Mouse (Mus musculus): ENCODE measurements around the gene Gigyf2. TPM values are rescaled to one million over a fixed set of nuclear protein-coding genes. Genes with fewer than 3 reads are reported as not detected.

Gigyf2 gene
- polyA plus RNA-seq, 1 experiment: 14.4 TPM

GRCm38 (mm10) chr1:87393444-87394195 lies 66.8 kb downstream of the Gigyf2 start:
- H3K36me3 ChIP-seq (ENCODE audit: control insufficient read depth, insufficient read depth): peaks cover 24% of the 10 kb centered on the region
- TF ChIP-seq CEBPB (IDR thresholded peaks at IDR 0.05; ENCODE audit: low read depth) (no peak), MYOG (IDR thresholded peaks at IDR 0.05; ENCODE audit: control insufficient read depth, extremely low read depth, insufficient read length) (no peak)
- H3K79me2 ChIP-seq (ENCODE audit: control insufficient read depth, insufficient read depth): no peaks in the 10 kb centered on the region
- H3K79me3 ChIP-seq (ENCODE audit: low read depth): no peaks in the 10 kb centered on the region
- no peak overlapping the region for H3ac ChIP-seq (ENCODE audit: control insufficient read depth, insufficient read length, low read depth)
- H3K27me3 ChIP-seq (ENCODE audit: control insufficient read depth, insufficient read depth, insufficient read length): no peaks in the 10 kb centered on the region
- no peak overlapping the region for H3K4me3 ChIP-seq (ENCODE audit: insufficient read depth, poor library complexity, severe bottlenecking)

- H3K79me3 ChIP-seq (ENCODE audit: low read depth): no peaks in the 10 kb centered on the region
- H3ac ChIP-seq (ENCODE audit: control insufficient read depth, insufficient read length, low read depth): no peak within 1 kb of the TSS
- H3K4me3 ChIP-seq (ENCODE audit: insufficient read depth, poor library complexity, severe bottlenecking): no peak within 1 kb of the TSS
- H3K79me2 ChIP-seq (ENCODE audit: control insufficient read depth, insufficient read depth): no peaks in the 10 kb centered on the region
- TF ChIP-seq FOSL1 (IDR thresholded peaks at IDR 0.05; ENCODE audit: insufficient read depth, low read length, poor library complexity, severe bottlenecking) (no peak), USF1 (IDR thresholded peaks at IDR 0.05; ENCODE audit: low read depth) (no peak), MYOG (IDR thresholded peaks at IDR 0.05; ENCODE audit: control insufficient read depth, extremely low read depth, insufficient read length) (no peak), CTCF (IDR thresholded peaks at IDR 0.05; ENCODE audit: control insufficient read depth, insufficient read depth, insufficient read length) (no peak), CEBPB (IDR thresholded peaks at IDR 0.05; ENCODE audit: low read depth) (no peak), MAX (IDR thresholded peaks at IDR 0.05) (no peak), MYOD1 (IDR thresholded peaks at IDR 0.05; ENCODE audit: control insufficient read depth, insufficient read length, low read depth) (no peak)
- H3K36me3 ChIP-seq (ENCODE audit: control insufficient read depth, insufficient read depth): peaks cover 18% of the 10 kb centered on the region
- H3K27me3 ChIP-seq (ENCODE audit: control insufficient read depth, insufficient read depth, insufficient read length): no peaks in the 10 kb centered on the region
These were observed 67.8 kb downstream of the Gigyf2 start, which contains the start of gene Kcnj13 for GRCm38 (mm10) chr1:87394594-87394993. TSS of gene Kcnj13 (minus strand) at chr1:87394729.

GRCm38 (mm10) chr1:87396923-87397586 lies 70.3 kb downstream of the Gigyf2 start:
- H3K79me3 ChIP-seq (ENCODE audit: low read depth): no peaks in the 10 kb centered on the region
- no peak overlapping the region for H3K4me3 ChIP-seq (ENCODE audit: insufficient read depth, poor library complexity, severe bottlenecking)
- H3K27me3 ChIP-seq (ENCODE audit: control insufficient read depth, insufficient read depth, insufficient read length): no peaks in the 10 kb centered on the region
- peaks cover 6% of the 10 kb centered on the region for H3K36me3 ChIP-seq (ENCODE audit: control insufficient read depth, insufficient read depth)
- no peak for TF ChIP-seq FOSL1 (IDR thresholded peaks at IDR 0.05; ENCODE audit: insufficient read depth, low read length, poor library complexity, severe bottlenecking)
- TF ChIP-seq MYOG (IDR thresholded peaks at IDR 0.05; ENCODE audit: control insufficient read depth, extremely low read depth, insufficient read length): no peak
- no peak for TF ChIP-seq CTCF (IDR thresholded peaks at IDR 0.05; ENCODE audit: control insufficient read depth, insufficient read depth, insufficient read length)
- TF ChIP-seq CEBPB (IDR thresholded peaks at IDR 0.05; ENCODE audit: low read depth): no peak
- no peak for TF ChIP-seq MAX (IDR thresholded peaks at IDR 0.05)
- TF ChIP-seq MYOD1 (IDR thresholded peaks at IDR 0.05; ENCODE audit: control insufficient read depth, insufficient read length, low read depth): no peak
- TF ChIP-seq USF1 (IDR thresholded peaks at IDR 0.05; ENCODE audit: low read depth): no peak
- H3K79me2 ChIP-seq (ENCODE audit: control insufficient read depth, insufficient read depth): no peaks in the 10 kb centered on the region
- no peak overlapping the region for H3ac ChIP-seq (ENCODE audit: control insufficient read depth, insufficient read length, low read depth)

DNA sequence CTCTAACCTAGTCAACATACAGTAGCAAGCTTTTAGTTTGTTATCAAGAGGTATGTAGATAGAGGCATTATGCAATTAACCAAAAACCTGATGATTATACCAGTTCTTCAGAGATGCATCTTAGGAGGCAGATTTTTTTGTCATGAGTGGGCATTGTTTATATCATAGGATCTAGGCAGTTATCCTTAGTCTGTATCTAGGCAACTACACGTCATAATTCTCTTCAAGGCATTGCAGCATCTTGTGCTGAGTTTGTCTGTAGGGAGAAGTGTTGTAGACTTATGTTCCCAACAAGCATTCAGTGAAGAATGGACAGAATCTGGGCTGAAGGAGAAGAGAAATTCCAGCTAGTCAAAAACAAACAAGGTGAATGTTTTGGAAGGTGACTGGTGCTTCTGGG lies 77.9 kb downstream of the Gigyf2 start:
- TF ChIP-seq MYOG (IDR thresholded peaks at IDR 0.05; ENCODE audit: control insufficient read depth, extremely low read depth, insufficient read length) (no peak), CEBPB (IDR thresholded peaks at IDR 0.05; ENCODE audit: low read depth) (no peak), MAX (IDR thresholded peaks at IDR 0.05) (no peak), USF1 (IDR thresholded peaks at IDR 0.05; ENCODE audit: low read depth) (no peak)
- no peaks in the 10 kb centered on the region for H3K27me3 ChIP-seq (ENCODE audit: control insufficient read depth, insufficient read depth, insufficient read length)
- H3ac ChIP-seq (ENCODE audit: control insufficient read depth, insufficient read length, low read depth): no peak overlapping the region
- H3K4me3 ChIP-seq (ENCODE audit: insufficient read depth, poor library complexity, severe bottlenecking): no peak overlapping the region
- no peaks in the 10 kb centered on the region for H3K79me2 ChIP-seq (ENCODE audit: control insufficient read depth, insufficient read depth)
- peaks cover 54% of the 10 kb centered on the region for H3K36me3 ChIP-seq (ENCODE audit: control insufficient read depth, insufficient read depth)
- no peaks in the 10 kb centered on the region for H3K79me3 ChIP-seq (ENCODE audit: low read depth)

- no peak for TF ChIP-seq CTCF (IDR thresholded peaks at IDR 0.05; ENCODE audit: control insufficient read depth, insufficient read depth, insufficient read length)
- TF ChIP-seq FOSL1 (IDR thresholded peaks at IDR 0.05; ENCODE audit: insufficient read depth, low read length, poor library complexity, severe bottlenecking): no peak
- no peak for TF ChIP-seq CEBPB (IDR thresholded peaks at IDR 0.05; ENCODE audit: low read depth)
- no peak for TF ChIP-seq MAX (IDR thresholded peaks at IDR 0.05)
- TF ChIP-seq MYOG (IDR thresholded peaks at IDR 0.05; ENCODE audit: control insufficient read depth, extremely low read depth, insufficient read length): no peak
- no peak for TF ChIP-seq USF1 (IDR thresholded peaks at IDR 0.05; ENCODE audit: low read depth)
- no peak for TF ChIP-seq MYOD1 (IDR thresholded peaks at IDR 0.05; ENCODE audit: control insufficient read depth, insufficient read length, low read depth)
- H3ac ChIP-seq (ENCODE audit: control insufficient read depth, insufficient read length, low read depth): no peak overlapping the region
- H3K36me3 ChIP-seq (ENCODE audit: control insufficient read depth, insufficient read depth): peaks cover 66% of the 10 kb centered on the region
- no peak overlapping the region for H3K4me3 ChIP-seq (ENCODE audit: insufficient read depth, poor library complexity, severe bottlenecking)
- H3K79me3 ChIP-seq (ENCODE audit: low read depth): no peaks in the 10 kb centered on the region
- no peaks in the 10 kb centered on the region for H3K79me2 ChIP-seq (ENCODE audit: control insufficient read depth, insufficient read depth)
- no peaks in the 10 kb centered on the region for H3K27me3 ChIP-seq (ENCODE audit: control insufficient read depth, insufficient read depth, insufficient read length)
These were observed 79.2 kb downstream of the Gigyf2 start for GRCm38 (mm10) chr1:87406012-87406411.
